Mouse (Mus musculus) urinary bladder, adult 18-20 months (tissue): ENCODE measurements around the gene Tenm2.

Experiments
- DNase-seq, 2 experiments: peaks; one replicate each; pipeline ENCODE4 v3.0.0; 2022; ENCODE audit warnings: low spot score in 2 of 2, mixed read lengths in 2 of 2

Gene Tenm2

DNA sequence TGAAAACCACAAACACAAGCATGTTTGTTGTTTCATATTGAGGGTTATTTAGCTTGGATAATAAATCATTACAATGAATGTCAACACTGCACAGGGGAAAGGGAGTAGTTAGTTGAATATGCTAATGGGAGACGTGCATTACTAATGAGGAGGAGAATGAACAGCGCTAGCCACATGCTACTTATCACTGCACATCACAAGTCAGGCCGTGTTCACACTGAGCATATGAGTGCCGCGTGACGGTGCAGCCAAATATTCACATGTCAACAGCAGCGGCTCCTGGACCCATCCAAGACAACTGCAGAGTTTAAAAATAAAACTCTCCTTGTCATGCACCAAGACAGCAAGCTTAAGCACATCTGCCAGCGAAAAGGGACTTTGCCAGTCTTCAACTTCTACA lies 753.6 kb downstream of the Tenm2 start:
- no peak for DNase-seq

DNA sequence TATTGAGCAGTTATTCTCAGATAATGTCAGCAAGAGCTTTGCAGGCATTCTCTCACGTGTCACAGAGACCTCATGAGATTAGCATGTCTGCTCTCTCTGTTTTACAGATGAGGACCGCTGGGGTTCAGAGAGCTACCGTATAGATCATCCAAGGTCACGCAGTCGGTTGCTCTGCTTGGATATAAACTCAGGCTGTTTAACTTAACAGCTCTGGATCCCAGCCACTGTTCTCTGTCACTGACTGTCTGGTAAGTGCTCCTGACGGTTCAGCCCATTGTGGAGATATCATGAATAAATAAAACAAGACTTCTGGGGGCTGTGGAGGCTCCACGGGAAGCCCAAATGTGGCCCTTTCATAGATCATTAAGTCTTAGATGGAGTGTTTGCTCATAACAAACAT lies 754.2 kb downstream of the Tenm2 start:
- DNase-seq = no peak

DNA sequence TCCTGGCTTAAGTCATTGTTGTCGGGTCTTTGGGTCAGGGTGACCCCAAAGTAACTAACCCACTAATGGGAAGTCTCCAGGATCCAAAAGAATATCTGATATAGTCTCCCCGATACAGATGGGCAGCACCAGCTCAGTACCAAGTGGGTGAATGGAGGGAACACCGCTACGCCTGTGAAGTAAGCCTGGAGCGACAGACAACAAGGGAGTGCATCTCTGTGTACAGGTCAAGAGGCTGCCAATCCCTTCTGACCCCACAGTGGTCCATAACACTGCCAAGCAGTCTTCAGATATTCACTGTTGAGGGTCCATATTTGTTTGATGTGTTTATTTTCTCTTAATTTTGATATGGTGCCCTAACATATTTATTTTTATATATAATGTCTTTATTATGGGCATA lies 754.7 kb downstream of the Tenm2 start:
- no peak for DNase-seq

DNA sequence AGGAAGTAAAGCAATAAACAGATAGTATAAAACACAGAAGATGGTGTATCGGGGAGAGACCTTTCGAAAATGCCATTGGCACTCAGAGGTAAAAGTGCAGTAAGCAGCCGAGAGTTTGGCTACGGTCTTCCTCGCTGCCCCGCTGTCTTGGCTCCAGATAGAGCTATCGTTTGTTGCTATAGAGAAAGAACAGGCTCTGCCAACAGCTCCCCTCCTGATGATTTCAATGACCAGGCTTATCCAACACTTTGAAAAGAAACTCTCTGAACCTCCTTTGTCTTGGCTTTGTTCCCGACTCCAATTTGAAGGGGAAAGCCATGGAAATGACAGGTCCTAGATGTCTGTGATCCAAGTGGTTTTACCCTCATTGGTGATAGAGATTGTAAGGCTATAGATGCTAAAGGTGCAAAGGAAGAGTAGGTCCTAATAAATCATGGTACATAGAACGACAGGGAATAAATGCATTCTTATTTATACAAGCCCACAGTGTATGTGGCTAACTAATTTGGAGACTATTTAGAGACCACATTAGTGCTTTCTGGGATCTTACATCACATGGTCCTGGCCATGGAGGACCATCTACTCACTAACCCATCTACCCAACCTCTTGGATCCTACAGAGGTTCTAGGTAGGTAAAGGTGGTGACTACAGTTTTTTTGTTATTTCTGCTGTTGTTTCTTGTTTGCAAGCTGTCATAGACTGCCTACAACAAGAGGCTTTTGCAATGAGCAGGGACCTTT lies 765.8 kb downstream of the Tenm2 start:
- DNase-seq = no peak

GRCm38 (mm10) chr11:36458451-36458850 lies 777.3 kb downstream of the Tenm2 start:
- DNase-seq = no peak

- DNase-seq = no peak
These were observed 781.7 kb downstream of the Tenm2 start for GRCm38 (mm10) chr11:36454076-36454475.

DNA sequence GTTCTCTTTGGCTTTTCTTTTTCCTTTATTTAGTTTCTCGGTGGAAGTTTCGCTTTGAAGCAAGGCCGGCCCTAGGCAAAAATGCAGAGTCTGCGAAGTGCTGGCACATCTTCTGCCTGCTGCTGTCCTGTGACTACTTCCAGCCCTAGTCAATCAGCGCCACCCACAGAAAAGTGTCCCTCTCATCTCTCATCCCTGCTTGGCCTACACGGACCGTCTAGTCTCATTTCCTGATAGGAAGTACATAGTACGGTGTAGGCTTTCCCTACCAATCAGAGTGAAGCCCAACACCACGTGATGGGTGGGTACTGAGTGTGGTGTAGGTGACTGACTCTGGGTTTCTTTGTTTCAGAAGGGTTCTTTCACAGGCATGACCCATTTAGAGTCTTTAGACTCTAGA lies 783.3 kb downstream of the Tenm2 start:
- DNase-seq = no peak

- no peak for DNase-seq
These were observed 789.4 kb downstream of the Tenm2 start for GRCm38 (mm10) chr11:36446351-36446750.

DNA sequence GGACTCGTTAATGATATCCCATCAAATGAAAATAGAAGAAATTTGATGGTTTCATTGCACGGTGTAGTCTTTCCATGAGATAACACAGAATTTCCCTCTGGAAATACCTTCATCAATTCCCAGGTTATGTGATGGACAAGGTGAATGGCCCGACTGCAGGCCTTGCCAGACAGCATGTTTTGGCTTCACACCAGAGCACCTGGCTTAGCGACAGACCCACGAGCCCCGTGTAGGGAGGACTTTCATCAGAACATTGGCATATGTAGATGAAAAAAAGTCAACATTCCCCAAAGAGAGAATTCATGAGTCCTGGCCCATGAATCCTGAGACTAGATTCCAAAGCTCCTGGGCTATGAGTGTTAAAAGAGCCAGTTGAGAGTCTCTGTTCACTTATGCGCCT lies 791.9 kb downstream of the Tenm2 start:
- DNase-seq = no peak

GRCm38 (mm10) chr11:36441801-36442200 lies 794.0 kb downstream of the Tenm2 start:
- DNase-seq = no peak

- no peak for DNase-seq
These were observed 799.5 kb downstream of the Tenm2 start for GRCm38 (mm10) chr11:36436251-36436650.

DNA sequence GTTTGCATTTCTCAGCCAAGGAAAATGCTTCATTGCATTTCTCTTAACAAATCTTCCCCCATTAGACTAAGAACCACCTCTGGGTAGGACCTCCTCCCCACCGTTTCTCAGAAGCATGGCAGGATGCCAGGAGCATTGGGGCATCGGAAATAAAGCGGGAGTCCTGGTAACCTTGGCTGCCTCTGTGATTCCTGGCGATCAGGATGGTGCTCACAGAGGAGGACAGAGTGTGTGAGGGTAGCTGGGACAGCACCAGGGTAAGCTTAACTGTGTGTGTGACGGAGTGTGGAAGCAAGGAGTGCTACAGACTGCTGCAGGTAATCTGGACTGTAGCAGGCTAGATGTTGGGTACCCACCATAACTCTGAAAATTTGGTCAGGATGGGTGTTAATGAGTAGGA lies 806.8 kb downstream of the Tenm2 start:
- no peak for DNase-seq

DNA sequence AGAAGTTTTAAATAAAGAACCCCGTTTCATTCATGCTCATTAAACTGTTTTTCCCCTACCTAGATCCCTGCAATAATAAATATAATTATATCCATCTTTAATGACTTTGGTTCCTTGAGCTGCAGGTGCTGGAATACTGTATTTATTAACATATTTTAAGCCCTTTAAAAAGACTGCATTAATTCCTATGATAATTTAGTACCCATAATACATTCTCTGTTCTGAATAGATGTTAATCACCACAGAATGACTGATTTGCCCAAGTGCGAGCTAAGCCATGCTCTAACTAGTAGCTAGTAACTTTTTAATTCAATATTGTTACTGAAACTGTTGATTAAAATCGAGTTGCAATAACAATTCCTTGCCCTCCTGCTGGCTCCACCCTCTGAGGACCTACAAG lies 810.8 kb downstream of the Tenm2 start:
- no peak for DNase-seq

DNA sequence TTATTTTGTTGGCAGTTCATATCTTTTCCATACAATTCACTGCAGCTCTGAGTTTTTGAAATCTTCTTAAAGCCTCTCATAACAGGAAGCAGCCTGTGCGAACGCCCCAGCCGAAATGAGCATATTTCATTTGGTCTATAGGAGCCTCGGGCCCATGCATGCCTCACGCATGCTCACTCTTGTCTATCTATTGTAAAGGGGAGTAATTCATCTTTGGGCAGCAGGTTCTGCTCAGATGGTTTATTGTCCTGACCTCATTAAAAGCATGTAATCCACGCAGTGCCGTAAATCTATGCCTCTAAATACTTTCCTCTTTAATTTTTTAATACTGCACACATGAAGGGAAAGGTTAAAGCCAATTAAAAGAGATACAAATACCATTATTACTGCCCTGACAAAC lies 815.7 kb downstream of the Tenm2 start:
- DNase-seq = no peak

DNA sequence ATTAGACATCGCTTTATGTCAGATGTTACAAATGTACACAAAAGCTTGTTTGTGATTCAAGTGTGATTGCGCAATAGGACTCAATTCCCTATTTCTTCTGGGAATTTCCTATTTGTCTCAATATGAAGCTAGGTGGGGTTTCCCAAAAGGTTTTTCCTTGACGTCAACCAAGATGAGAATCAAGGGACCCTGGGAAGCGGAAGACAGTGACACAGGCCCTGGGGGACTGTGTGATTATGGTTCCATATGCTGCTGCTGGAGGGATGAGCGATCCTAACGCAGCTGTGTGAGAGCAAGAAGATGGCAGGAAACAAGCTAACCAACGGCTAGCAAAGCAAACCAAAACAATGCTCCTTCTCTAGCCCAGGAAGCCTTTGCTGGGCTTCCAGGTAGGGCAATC lies 820.5 kb downstream of the Tenm2 start:
- DNase-seq = no peak

- DNase-seq = no peak
These were observed 824.9 kb downstream of the Tenm2 start for GRCm38 (mm10) chr11:36410881-36411280.

- DNase-seq = no peak
These were observed 839.7 kb downstream of the Tenm2 start for GRCm38 (mm10) chr11:36395803-36396710.

DNA sequence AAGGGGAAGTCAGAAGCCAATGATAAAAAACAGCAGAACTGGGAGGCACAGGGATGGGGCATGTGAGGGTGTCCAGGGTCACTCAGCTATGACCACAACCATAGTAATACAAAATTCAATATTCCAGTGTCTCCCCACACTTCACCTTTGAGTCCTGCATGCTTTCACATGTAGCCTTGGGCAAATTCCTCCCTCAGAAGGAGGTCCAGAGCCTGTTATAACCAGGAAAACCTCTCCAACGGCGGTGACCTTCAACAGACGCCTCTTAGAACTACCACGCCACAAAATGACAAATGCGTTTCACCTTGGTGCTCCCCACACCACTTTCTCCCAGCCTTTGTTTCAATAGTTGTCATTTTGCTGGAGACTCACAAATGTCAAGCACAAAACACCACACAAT lies 851.1 kb downstream of the Tenm2 start:
- no peak for DNase-seq

GRCm38 (mm10) chr11:36371814-36372213 lies 864.0 kb downstream of the Tenm2 start:
- DNase-seq = no peak

DNA sequence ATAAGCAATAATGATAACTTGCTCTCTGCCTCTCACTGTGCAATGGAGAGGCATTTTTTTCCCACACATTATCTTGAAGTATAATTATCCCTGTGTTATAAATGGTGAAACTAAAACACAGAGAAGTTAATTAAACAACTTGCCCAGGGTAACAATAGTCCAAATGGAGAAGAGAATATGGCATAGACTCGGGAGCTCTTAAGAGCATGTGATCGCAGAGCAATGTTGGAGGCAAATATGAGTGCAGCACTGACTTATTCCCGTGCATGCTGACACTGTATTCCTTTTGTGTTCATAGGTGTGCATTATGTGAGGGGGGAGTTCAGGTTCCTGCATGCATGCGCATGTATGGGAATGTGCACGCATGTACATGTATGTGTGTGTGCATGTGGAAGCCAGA lies 870.7 kb downstream of the Tenm2 start:
- DNase-seq = no peak

- DNase-seq = no peak
These were observed 871.3 kb downstream of the Tenm2 start for GRCm38 (mm10) chr11:36364441-36364840.

DNA sequence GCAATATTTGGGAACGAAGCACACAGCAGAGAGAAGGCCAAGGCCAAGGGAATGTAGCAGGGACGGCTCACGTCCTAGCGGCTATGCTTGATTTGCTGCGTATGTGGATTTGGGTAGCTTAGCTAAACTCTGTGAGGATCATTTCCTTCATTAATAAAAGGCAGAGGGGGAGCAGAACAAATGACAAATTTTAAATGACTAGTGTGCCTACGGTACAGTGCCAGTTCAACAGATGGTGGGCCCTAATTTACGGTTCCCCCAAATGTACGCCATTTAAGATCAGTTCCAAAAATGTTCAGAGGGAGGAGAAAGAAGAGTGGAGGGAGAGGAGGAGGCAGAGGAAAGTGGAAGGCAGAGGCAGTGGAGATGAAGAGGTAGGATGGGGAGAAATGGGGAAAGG lies 873.2 kb downstream of the Tenm2 start:
- no peak for DNase-seq

DNA sequence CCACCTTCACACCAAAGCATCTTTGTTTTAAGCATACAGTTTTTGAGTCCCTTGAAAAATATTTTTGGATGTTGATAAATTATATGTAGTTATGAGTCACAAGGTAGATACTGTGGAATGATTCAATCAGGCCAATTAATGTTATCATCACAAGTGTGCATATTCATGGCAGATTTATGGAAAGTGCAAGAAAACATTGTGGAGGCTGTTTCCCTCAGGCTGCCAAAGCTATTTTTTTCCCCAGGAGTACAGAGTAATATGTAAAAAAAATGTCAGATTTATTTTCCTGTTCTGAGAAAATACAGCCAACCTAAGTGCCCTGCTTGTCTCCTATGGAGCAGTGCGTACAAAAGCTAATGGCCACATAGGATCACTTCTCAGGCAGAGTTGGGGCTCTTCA lies 882.5 kb downstream of the Tenm2 start:
- no peak for DNase-seq
